Mouse (Mus musculus): ENCODE results near the gene Hist1h1t.
A peak's percentile ranks its signal among the peaks of the same experiment; 100 is the strongest.
"Not testable (repeated sequence)": the region's sequence is repeated elsewhere in the genome, so short reads cannot be mapped to it uniquely, and the experiment has no call there.

The Hist1h1t gene

DNA sequence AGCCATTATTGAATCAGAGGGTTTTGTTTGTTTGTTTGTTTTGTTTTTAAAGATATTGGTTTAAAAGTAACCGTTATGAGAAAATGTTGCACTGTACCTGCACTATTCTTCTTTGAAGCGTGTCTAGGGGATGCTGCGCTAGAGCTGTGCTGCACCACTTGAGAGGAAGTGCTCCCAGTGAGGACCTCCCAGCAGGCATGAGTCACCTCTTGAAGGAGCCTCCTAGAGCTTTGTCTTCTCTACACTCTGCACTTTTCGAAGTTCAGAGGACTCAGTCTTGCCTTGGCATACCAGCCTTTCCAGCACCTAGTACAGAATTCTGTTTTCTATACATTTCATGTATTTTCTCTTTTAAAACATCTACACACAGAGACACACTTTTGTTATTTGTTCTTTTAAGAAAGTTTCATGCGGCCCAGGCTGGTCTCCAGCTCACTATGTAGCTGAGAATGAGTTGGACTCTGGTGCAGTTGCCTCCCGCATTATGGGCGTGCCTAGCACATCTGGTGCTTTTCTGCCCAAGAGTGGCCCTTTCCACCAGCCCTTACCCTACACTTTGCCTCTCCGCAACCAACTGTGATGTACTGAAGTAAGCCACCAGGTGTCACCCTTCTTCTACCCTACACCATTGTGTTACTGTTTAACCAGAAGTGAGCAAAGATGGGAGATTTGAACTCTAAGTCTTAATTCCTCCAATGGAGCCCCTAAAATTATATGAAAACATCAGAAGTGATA lies 5.3 kb downstream of the Hist1h1t start:
- peak; percentile 82 to 85 for DNase-seq

DNA sequence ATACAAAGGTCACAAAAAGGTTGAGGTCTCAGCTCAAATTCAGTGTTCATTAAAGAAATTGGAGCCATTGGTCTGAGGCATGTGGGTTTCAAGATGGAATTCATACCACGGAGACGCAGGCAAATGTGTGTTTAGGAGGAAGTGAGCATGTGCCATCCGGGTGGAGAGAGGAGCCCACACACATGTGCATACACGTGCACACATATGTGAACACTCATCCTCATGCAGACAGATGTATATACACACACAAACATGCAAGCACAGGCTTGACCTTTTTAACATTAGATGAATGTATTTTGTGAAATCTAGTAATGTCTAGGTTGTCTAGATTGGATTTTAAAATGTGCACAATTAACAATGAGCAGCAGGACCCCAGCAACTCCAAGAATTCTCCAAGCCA lies 6.6 kb downstream of the Hist1h1t start:
- no peak for DNase-seq

GRCm38 (mm10) chr13:23702801-23703200 lies 7.2 kb downstream of the Hist1h1t start:
- DNase-seq: not testable (repeated sequence)

GRCm38 (mm10) chr13:23705751-23706356 lies 10.2 kb downstream of the Hist1h1t start:
- no peak for DNase-seq

- DNase-seq: no peak
Measured at GRCm38 (mm10) chr13:23706771-23707170, 11.2 kb downstream of the Hist1h1t start.

DNA sequence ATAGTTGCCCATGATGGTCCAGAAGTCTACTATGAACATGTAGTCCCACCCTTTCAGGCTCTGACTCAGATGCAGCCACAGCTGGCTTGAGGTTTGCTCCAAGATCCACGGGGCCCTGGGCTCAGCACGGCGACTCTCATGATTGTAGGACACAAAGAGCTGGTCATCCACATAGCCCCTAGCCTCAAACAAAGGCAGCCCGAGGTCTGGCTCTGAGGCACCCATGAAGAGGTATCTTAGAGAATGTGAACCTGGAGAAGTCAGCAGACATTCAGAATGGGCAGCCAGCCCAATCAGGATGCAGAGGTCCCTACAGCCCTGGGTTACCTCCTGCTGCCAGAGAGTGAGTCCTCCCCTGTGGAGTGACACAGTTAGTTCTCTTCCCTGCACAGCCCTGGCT lies 12.4 kb downstream of the Hist1h1t start:
- DNase-seq: no peak

GRCm38 (mm10) chr13:23708654-23709053 lies 13.0 kb downstream of the Hist1h1t start:
- DNase-seq: no peak

DNA sequence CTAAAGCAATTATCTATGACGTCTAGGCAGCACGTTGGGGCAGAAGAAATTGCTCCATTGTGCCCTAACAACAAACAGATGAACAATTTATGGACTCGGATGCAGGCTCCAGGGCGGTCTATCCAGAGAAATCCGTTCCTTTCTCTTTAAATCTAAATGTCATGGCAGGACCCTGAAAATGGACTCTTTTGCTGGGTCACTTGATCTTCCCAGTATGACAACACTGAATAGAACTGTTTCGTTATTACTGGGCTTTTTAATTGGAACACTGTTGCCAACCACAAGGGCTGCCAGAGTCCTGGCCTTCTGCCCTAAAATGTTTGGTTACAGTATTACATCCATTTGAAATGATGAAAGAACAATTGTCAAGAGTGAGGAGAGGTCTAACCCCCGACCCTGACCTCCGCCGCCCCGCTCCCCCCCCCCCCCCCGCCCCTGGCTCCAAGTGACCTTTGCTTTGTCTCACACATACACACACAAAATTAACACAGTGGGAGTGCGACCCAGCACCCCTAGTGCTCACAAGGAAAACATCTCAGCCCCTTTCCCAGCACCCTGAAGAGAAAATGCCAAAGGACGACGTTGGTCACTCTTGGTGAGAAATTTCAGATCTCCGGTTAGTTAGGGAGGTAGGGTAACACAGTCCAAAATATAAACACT lies 14.2 kb downstream of the Hist1h1t start:
- no peak for DNase-seq

DNA sequence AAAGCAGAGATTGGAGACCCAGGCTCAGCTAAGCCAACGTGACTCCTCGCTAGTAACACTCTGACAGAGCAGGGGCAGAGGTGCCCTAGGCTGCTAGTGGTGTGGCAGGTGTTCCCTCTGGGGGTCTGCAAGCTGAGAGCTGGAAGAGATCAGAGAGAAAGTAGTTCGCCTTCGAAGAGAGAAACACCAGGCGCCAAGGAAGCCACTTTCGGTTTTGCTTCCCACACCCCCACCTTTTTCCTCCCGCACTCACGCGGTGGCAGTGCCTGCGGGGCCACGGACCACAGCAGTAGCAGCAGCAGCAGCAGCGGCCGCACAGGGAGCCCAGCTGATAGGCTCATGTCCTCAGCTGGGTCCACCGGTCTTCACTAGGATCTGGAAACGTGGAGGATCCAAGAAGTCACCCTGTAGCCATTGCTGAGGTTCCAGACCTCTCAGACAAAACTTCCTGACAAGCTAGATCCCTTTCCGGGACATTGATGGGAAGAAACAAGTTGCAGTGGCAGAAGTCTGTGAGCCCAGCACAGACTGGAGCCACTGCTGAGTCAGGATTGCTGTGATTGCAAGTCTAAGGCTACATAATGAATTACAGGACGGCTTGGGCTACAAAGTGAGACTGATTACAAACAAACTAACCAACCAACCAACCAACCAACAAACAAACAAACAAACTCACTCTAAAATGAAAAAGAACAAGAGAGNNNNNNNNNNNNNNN lies 14.9 kb downstream of the Hist1h1t start, which contains the start of gene Hfe:
Gene Hfe, minus strand, starts transcription at position 481 of the 716 bp plus-strand sequence.
- DNase-seq: peak; percentile 73 to 75

DNA sequence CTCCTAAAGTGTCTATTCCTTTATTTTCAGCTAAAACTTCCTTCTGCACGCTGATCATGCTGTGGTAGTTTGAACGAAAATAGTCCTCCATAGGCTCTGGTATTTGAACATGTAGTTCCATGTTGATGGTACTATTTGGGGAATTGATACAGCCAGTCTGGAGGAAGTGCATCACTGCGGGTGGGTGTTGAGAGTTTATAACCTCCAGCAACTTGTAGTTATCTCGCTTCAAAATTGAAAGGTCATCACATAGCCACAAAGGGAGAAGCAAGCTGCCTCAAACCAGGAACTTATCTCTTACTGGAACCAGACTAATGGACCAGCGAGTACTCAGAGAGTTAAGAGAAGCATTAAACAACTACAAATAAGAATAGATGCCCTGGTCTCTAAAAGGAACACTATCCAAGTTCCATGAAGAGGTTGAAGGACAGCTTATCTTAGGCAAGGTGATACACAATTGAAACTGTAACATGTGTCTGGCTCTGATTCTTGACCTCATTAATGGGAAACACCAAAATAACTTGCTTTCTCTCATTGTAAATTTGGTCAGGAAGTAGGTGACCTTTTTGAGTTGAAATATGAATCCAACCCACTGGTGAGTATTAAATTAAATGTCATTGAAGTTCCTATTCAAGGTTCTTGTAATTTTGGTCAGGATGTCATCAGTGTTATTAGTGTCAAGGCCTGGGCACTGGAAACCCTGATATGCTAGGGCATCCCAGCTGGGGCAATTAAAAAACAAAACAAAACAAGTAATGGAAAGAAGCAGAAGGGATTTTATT lies 20.8 kb downstream of the Hist1h1t start:
- no peak for DNase-seq

GRCm38 (mm10) chr13:23717176-23717575 lies 21.6 kb downstream of the Hist1h1t start:
- no peak for DNase-seq

GRCm38 (mm10) chr13:23717593-23718245 lies 22.1 kb downstream of the Hist1h1t start:
- DNase-seq: not testable (repeated sequence)

- no peak for DNase-seq
Measured at GRCm38 (mm10) chr13:23724239-23724638, 28.6 kb downstream of the Hist1h1t start.

DNA sequence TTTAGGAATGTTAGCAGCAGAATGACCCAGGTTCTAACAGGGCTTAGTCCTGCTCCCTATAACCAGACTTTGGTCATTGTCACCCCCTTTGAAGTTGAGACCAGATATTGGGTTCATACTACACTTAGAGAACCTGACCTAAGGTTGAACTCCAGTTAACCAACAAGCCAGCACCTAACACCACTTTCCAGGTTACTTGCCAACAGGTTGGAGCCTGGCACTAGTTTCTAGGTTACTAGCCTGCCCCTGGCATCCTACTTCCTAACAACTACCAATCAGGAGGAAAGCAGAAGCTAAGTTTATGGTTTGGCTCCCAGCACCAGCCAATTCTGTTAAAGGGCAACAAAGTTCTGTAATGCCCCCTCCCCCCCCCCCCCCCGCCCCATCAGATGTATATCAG lies 29.6 kb downstream of the Hist1h1t start:
- DNase-seq: no peak

DNA sequence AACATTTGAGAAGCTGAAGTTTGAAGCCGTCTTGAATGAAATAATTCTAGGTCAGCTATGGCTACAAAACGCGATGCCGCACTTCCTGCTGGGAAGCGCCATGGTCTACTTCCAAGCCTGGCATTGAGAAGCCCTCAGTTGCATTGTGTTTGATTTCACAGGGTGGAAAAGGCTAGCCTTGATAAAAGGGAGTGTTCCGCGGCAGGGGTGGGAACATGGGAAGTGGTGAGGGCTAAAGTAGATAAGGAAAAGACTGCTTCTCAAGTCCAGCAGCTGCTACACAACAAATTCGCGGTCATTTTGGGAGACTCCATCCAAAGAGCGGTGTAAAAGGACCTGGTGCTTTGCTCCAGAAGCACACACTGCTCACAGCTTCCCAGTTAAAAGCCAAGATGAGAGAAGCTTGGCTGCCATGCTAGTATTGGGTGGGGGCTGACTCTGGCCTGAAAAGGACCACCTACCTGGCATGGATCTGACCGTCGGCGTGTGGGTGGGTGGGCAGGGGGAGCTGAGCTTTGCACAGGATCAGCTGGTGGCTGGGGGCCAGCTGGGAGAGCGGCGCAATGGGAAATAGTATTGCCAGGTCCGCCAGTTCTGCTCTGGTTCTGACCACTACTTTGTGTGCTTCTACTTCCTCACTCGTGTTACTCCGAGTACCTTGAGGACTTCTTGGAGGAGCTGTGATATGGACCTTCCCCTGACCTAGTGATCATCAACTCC lies 33.0 kb downstream of the Hist1h1t start:
- DNase-seq: no peak

- no peak for DNase-seq
Measured at GRCm38 (mm10) chr13:23729192-23729525, 33.5 kb downstream of the Hist1h1t start.

- DNase-seq: no peak
Measured at GRCm38 (mm10) chr13:23729706-23730105, 34.1 kb downstream of the Hist1h1t start.

- DNase-seq: no peak
Measured at GRCm38 (mm10) chr13:23730479-23730878, 34.9 kb downstream of the Hist1h1t start.

DNA sequence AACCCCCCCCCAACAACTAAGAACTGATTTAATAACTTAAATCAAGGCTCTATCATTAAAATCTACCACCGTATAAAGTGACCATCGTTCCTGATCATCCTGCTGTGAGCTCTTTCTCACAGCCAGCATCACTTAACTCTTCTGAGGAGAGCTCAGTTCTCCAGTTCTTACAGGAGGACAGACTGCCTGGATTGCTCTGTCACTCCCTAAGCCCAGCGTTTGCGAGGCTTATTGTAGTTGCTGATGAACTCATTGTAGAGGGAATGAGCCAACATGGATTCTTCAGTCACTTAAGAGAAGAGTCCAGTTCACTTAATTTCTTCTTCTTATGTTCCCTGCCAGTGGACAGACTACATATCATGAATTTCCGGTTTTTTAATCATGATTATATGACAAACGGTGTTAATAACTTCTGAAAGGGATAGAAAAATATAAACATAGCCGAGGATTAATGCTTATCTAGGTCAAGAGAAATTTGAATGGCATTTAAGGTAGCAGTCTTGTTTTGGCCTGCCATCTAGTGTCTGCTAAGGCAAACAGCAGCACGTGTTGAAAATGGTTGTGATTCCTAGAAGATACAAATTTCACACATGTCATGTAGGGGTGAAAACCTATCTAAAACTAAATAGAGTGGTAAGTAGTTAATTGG lies 36.7 kb downstream of the Hist1h1t start:
- DNase-seq: peak; percentile 43 to 52

DNA sequence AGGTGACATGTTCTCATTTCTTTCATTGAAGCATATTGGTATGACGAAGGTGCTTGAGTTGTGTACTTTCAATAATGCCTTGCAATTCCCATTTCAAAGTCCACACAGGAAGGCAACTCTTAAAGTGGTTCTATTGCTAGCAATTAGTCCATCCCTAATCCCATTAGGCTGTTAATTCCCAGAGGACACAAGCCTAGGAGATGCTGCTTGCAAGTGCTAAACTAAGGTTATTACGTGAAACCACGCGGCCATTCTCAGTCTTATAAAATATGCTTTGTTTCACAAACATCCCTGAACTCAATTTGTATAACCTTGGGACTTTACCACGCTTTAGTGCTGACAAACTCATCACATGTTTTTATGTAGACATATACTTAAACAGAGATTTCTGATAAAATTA lies 41.5 kb downstream of the Hist1h1t start:
- no peak for DNase-seq

GRCm38 (mm10) chr13:23738041-23738440 lies 42.4 kb downstream of the Hist1h1t start:
- DNase-seq: peak; percentile 61 to 62
